Mouse (Mus musculus): ENCODE measurements around the gene Wdr41. TPM values are rescaled to one million over a fixed set of nuclear protein-coding genes. Genes with fewer than 3 reads are reported as not detected.

Wdr41 gene
- polyA plus RNA-seq (2021; fragmentation: Nextera tagmentation), result 26.7 and 30.4 TPM in 2 replicates
- long read RNA-seq, experiment 1, partial matches to known transcripts, result 8 of 13 reads
- long read RNA-seq, experiment 1, other reads (novel, unspliced or antisense), result 5 of 13 reads
- long read RNA-seq, experiment 2, partial matches to known transcripts, result 4 of 29 reads
- long read RNA-seq, experiment 2, other reads (novel, unspliced or antisense), result 25 of 29 reads

GRCm38 (mm10) chr13:94976219-94977186, at the start of gene Wdr41:
TSS of gene Wdr41 (plus strand) at chr13:94976344.

Other genes with a start within 250 kb of the Wdr41 start
- 259 and 266 TPM in 2 replicates for gene Tbca, start 187.4 kb upstream of the Wdr41 start, polyA plus RNA-seq (2021; fragmentation: Nextera tagmentation)
- gene Otp, start 100.7 kb upstream of the Wdr41 start, polyA plus RNA-seq (2021; fragmentation: Nextera tagmentation), result not detected in 2 replicates